Mouse (Mus musculus) heart, embryonic 16.5 days (tissue): ENCODE results near the gene 1700069L16Rik. TPM values are rescaled to one million over a fixed set of nuclear protein-coding genes. Genes with fewer than 3 reads are reported as not detected.

ENCODE experiments used
- ATAC-seq: fragments of 200-750 bp; cut with Nextera tagmentation; replicated peaks from 2 replicates; pipeline ENCODE4 v1.8.0; 2017; ENCODE audit warnings: moderate number of reproducible peaks; ENCODE audit not compliant: insufficient read depth, low FRiP score; ENCODE audit errors: extremely low read depth
- H3K27ac ChIP-seq: fragments of 300-500 bp; sonication (generic); 2 replicates; pipeline ENCODE4 v1.5.1; 2014; ENCODE audit warnings: mild to moderate bottlenecking, low read length, control low read depth, moderate library complexity
- H3K27me3 ChIP-seq: fragments of 300-500 bp; sonication (generic); 2 replicates; pipeline ENCODE4 v1.6.1; 2014; ENCODE audit warnings: low read length, mixed read lengths; ENCODE audit not compliant: control insufficient read depth, insufficient read depth
- H3K36me3 ChIP-seq: fragments of 300-500 bp; sonication (generic); 2 replicates; pipeline ENCODE4 v1.6.1; 2014; ENCODE audit not compliant: control insufficient read depth, insufficient read depth
- H3K4me1 ChIP-seq: fragments of 300-500 bp; sonication (generic); 2 replicates; pipeline ENCODE4 v1.6.1; 2014; ENCODE audit warnings: low read length, mixed read lengths; ENCODE audit not compliant: control insufficient read depth, insufficient read depth
- H3K4me2 ChIP-seq: fragments of 300-500 bp; sonication (generic); 2 replicates; pipeline ENCODE4 v1.6.1; 2014; ENCODE audit warnings: low read depth, mild to moderate bottlenecking, control low read depth, low read length
- H3K4me3 ChIP-seq: fragments of 300-500 bp; sonication (generic); 2 replicates; pipeline ENCODE4 v1.5.1; 2014; ENCODE audit warnings: mild to moderate bottlenecking, control low read depth, low read length
- H3K9ac ChIP-seq: fragments of 300-500 bp; sonication (generic); 2 replicates; pipeline ENCODE4 v1.6.1; 2014; ENCODE audit warnings: low read length, control low read depth
- H3K9me3 ChIP-seq: fragments of 300-500 bp; sonication (generic); replicated peaks from 2 replicates; pipeline ENCODE4 v1.6.1; 2016; ENCODE audit warnings: low read length; ENCODE audit not compliant: control insufficient read depth
- WGBS: fragments of 180-500 bp; shearing (Covaris S2); extraction: QIAGEN DNeasy Blood & Tissue Kit; methylation state at CpG from one replicate; pipeline ENCODE4 v1.1.7; 2014; 5-methylcytosine and 5-hydroxymethylcytosine counted together
- polyA plus RNA-seq: library from polyadenylated mRNA; unstranded; fragments of >200 nt; fragmentation: Nextera tagmentation; extraction: Ambion mirVana; gene quantifications from 2 replicates; pipeline ENCODE4 v1.2.1, GENCODE M21; 2015

1700069L16Rik gene
- polyA plus RNA-seq, 1 experiment from 2014 or later = not detected

DNA sequence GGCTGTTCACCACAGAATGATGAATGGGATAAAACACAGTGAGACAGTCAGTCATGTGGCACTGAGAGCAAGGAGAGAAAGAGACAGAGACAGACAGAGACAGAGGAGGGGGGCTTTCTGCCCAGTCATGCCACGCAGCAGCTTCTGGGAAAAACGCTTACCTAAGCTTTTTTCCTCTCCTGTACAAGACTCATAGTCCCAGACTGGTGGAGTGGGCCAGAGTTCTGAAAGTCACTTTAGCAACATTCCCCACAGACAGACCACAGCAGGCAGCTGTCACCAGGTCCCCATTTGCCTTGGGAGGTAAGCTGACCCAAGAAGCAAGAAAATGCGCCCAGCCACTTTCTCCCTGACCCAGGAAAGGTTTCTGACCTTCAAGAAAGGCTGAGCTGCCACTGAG is 42.1 kb downstream of the 1700069L16Rik start:
- H3K9ac ChIP-seq = no peak overlapping the region
- H3K4me3 ChIP-seq = no peak overlapping the region
- H3K36me3 ChIP-seq = no peaks in the 10 kb centered on the region
- no peak overlapping the region for H3K27ac ChIP-seq
- no peaks in the 10 kb centered on the region for H3K27me3 ChIP-seq
- H3K4me2 ChIP-seq = no peak overlapping the region
- WGBS = 84% methylated on average over 3 of the region's 3 CpGs
- no peak for ATAC-seq
- H3K4me1 ChIP-seq = no peaks in the 10 kb centered on the region
- no peaks in the 10 kb centered on the region; the same call in 1 of the 2 replicates for H3K9me3 ChIP-seq

DNA sequence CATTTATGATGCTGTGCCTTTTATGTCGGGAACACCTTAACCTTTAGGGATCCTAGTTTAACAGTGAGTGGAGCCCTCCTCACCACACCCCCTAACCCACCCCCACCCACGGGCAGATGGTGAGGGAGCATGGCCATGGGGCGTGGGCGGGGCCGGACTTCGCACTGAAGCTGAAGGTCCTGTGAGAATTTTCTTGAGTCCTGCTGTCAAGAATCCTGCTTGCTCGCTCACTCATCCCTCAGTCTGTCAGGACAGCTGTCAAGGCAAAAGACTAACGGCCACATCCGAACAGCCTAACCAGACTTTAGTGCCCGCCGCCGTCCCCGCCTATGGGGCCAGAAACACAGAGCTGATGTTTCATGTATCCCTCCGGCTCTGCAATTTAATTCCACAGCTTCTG is 43.4 kb downstream of the 1700069L16Rik start:
- no peak overlapping the region for H3K9ac ChIP-seq
- H3K4me1 ChIP-seq = no peaks in the 10 kb centered on the region
- 75% methylated on average over 14 of the region's 14 CpGs for WGBS

GRCm38 (mm10) chr5:113679509-113679908 is 45.1 kb downstream of the 1700069L16Rik start:
- no peak overlapping the region for H3K27ac ChIP-seq
- no peaks in the 10 kb centered on the region; the same call in 1 of the 2 replicates for H3K9me3 ChIP-seq
- H3K9ac ChIP-seq = no peak overlapping the region
- H3K36me3 ChIP-seq = no peaks in the 10 kb centered on the region
- no peak for ATAC-seq
- no peak overlapping the region for H3K4me3 ChIP-seq
- H3K4me2 ChIP-seq = no peak overlapping the region
- 89% methylated on average over 4 of the region's 4 CpGs for WGBS
- no peaks in the 10 kb centered on the region for H3K4me1 ChIP-seq
- H3K27me3 ChIP-seq = 0 out of 2 replicates have a peak, but pooled peaks cover 3% of the 10 kb centered on the region

More for the DNA sequence above, 43.4 kb downstream of the 1700069L16Rik start:
- Histone ChIP-seq H3K36me3 (no peaks in the 10 kb centered on the region), H3K27me3 (no peaks in the 10 kb centered on the region), H3K4me2 (no peak overlapping the region), H3K4me3 (no peak overlapping the region), H3K9me3 (no peaks in the 10 kb centered on the region; the same call in 1 of the 2 replicates), H3K27ac (no peak overlapping the region)
- ATAC-seq = no peak

DNA sequence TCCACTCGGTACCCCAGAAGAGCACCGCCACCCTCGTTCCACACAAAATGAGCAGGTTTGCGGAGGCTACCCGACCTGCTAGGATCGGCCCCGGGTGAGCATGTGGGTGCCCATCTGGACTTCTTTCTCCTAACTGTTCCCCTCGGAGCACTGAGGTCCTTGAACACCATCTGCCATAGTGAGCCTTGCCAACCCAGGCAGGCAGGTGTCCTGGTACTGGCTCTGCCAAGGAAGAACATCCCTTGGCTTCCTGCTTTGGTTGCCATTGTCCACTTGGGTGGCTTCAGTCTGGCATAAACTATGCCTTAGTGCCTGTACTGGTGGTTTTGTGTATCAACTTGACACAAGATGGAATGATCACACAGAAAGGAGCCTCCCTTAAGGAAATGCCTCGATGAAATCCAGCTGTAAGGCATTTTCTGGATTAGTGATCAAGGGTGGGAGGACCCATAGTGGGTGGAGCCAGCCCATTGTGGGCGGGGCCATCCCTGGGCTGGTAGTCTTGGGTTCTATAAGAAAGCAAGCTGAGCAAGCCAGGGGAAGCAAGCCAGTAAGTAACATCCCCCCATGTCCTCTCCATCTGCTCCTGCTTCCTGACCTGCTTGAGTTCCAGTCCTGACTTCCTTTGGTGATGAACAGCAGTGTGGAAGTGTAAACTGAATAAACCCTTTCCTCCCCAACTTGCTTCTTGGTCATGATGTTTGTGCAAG is 45.7 kb downstream of the 1700069L16Rik start:
- Histone ChIP-seq H3K27ac (no peak overlapping the region), H3K9ac (no peak overlapping the region), H3K27me3 (0 out of 2 replicates have a peak, but pooled peaks cover 3% of the 10 kb centered on the region), H3K9me3 (no peaks in the 10 kb centered on the region; the same call in 1 of the 2 replicates), H3K4me2 (no peak overlapping the region), H3K4me1 (no peaks in the 10 kb centered on the region), H3K36me3 (no peaks in the 10 kb centered on the region), H3K4me3 (no peak overlapping the region)
- WGBS = 82% methylated on average over 10 of the region's 10 CpGs
- no peak for ATAC-seq

GRCm38 (mm10) chr5:113677541-113677940 is 47.0 kb downstream of the 1700069L16Rik start:
- no peaks in the 10 kb centered on the region; the same call in 1 of the 2 replicates for H3K4me1 ChIP-seq
- WGBS = 61% methylated on average over 5 of the region's 7 CpGs
- no peak for ATAC-seq

GRCm38 (mm10) chr5:113674851-113675250 is 49.7 kb downstream of the 1700069L16Rik start:
- Histone ChIP-seq H3K27me3 (0 out of 2 replicates have a peak, but pooled peaks cover 3% of the 10 kb centered on the region), H3K4me2 (no peak overlapping the region), H3K9me3 (no peaks in the 10 kb centered on the region), H3K4me1 (no peaks in the 10 kb centered on the region; the same call in 1 of the 2 replicates), H3K4me3 (no peak overlapping the region), H3K27ac (no peak overlapping the region), H3K36me3 (no peaks in the 10 kb centered on the region), H3K9ac (no peak overlapping the region)
- WGBS = 59% methylated on average over 7 of the region's 7 CpGs
- ATAC-seq = no peak

More at GRCm38 (mm10) chr5:113677541-113677940, 47.0 kb downstream of the 1700069L16Rik start:
- Histone ChIP-seq H3K27me3 (0 out of 2 replicates have a peak, but pooled peaks cover 3% of the 10 kb centered on the region), H3K9me3 (no peaks in the 10 kb centered on the region; the same call in 1 of the 2 replicates), H3K4me2 (no peak overlapping the region), H3K27ac (no peak overlapping the region), H3K36me3 (no peaks in the 10 kb centered on the region), H3K9ac (no peak overlapping the region), H3K4me3 (no peak overlapping the region)

DNA sequence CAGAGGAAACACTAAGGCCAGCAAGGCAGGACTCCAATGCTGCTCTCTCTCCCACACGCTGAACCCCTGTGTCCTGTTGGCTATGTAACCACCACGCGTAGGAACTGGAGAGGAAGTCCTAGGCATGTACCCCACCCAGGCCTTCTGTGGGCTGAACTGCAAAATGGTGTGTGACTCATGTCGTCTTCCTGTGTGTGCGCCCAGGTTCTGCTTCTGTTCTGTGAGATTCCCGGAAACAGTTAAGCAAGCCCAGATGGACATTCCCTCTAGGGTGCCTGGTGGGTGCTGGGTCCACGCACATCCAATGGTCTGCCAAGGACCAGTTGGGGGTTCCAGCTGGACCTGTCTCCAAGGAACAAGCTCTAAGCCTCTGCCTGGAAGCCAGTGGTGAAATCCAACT is 52.1 kb downstream of the 1700069L16Rik start:
- Histone ChIP-seq H3K4me2 (no peak overlapping the region), H3K4me1 (no peaks in the 10 kb centered on the region; the same call in 1 of the 2 replicates), H3K27me3 (0 out of 2 replicates have a peak, but pooled peaks cover 3% of the 10 kb centered on the region), H3K9me3 (no peaks in the 10 kb centered on the region), H3K4me3 (no peak overlapping the region), H3K36me3 (no peaks in the 10 kb centered on the region), H3K9ac (no peak overlapping the region), H3K27ac (no peak overlapping the region; the same call in 1 of the 2 replicates)
- ATAC-seq = no peak; the same call in 1 of the 2 replicates
- WGBS = 51% methylated on average over 7 of the region's 7 CpGs

- no peak overlapping the region for H3K9ac ChIP-seq
- 0 out of 2 replicates have a peak, but pooled peaks cover 3% of the 10 kb centered on the region for H3K27me3 ChIP-seq
- H3K4me2 ChIP-seq = no peak overlapping the region
- H3K4me3 ChIP-seq = no peak overlapping the region
- H3K9me3 ChIP-seq = no peaks in the 10 kb centered on the region
- 72% methylated on average over 6 of the region's 6 CpGs for WGBS
- H3K4me1 ChIP-seq = no peaks in the 10 kb centered on the region; the same call in 1 of the 2 replicates
- H3K36me3 ChIP-seq = no peaks in the 10 kb centered on the region
- ATAC-seq = no peak
- no peak overlapping the region for H3K27ac ChIP-seq
Observed at GRCm38 (mm10) chr5:113670597-113670996, 54.0 kb downstream of the 1700069L16Rik start.

DNA sequence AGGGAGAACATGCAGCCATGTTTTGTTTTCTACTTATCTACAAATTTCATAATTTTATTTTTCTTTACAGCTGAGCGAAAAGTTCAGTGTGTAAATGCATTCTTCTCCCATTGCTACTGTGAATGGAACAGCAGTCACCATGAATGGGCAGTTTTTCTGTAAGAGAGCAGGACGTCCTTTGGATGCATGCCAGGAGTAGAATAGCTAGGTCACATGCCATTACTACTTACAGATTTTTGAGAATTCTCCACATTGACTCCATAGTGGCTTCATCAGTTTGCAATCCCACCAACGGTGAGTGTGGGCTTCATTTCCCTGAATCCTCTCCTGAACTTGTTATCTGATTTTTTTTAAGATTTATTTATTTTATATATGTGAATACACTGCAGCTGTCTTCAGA is 54.5 kb downstream of the 1700069L16Rik start:
- 51% methylated on average over 3 of the region's 3 CpGs for WGBS
- Histone ChIP-seq H3K9ac (no peak overlapping the region), H3K27ac (no peak overlapping the region), H3K4me1 (no peaks in the 10 kb centered on the region; the same call in 1 of the 2 replicates), H3K9me3 (no peaks in the 10 kb centered on the region), H3K4me2 (no peak overlapping the region), H3K36me3 (no peaks in the 10 kb centered on the region), H3K4me3 (no peak overlapping the region), H3K27me3 (0 out of 2 replicates have a peak, but pooled peaks cover 3% of the 10 kb centered on the region)
- no peak for ATAC-seq
